Mouse (Mus musculus) liver, adult 2 months (tissue): Measurements from ENCODE around the gene Plagl1.

ENCODE experiments used
- CTCF ChIP-seq: fragments of 200-500 bp; IDR thresholded peaks from 2 replicates; pipeline ENCODE4 v1.5.1; 2011; ENCODE audit warnings: low read depth, low read length, control low read depth
- POLR2A ChIP-seq: fragments of 200-500 bp; IDR thresholded peaks from 2 replicates; pipeline ENCODE4 v1.6.1; 2011; ENCODE audit warnings: low read length, control low read depth; ENCODE audit not compliant: insufficient read depth; ENCODE audit errors: extremely low read depth

DNA sequence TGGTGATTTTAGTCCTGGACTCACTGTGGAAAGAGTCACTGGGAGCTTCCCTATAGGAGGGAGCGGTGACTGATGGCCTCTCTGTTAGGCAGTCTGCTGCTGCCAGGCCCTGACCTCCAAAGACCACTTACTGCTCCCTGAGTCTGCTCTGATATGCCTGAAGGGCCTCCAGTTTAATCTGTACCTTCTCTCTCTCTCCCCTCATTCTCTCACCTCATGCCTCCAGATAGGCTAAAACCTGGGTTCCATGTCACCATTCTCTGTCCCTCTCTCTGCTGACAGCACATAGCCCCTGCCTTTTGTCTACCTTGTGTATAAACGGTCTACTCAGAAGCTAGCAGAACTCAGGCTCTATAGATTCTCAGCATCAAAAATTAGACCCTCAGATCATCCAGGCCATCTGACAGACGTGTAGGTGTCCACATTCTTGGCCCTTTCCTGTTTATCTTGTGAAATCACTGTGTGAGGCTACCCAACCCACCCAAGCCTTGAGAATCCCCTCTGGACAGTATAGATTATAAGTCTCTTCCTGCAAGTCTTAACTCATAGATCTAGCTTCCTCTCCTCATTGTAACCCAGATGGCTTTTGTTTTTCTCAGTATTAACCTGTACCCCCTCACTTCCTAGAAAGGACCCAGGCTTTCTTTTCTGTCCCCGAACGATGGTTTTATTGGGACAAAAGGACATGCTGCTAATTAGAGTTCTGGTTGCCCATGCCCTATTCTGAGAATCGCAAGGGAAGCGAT is 57.9 kb downstream of the Plagl1 start:
- TF ChIP-seq POLR2A (no peak), CTCF (no peak)
